Mouse (Mus musculus): ENCODE results near the gene Olfr279.

DNA sequence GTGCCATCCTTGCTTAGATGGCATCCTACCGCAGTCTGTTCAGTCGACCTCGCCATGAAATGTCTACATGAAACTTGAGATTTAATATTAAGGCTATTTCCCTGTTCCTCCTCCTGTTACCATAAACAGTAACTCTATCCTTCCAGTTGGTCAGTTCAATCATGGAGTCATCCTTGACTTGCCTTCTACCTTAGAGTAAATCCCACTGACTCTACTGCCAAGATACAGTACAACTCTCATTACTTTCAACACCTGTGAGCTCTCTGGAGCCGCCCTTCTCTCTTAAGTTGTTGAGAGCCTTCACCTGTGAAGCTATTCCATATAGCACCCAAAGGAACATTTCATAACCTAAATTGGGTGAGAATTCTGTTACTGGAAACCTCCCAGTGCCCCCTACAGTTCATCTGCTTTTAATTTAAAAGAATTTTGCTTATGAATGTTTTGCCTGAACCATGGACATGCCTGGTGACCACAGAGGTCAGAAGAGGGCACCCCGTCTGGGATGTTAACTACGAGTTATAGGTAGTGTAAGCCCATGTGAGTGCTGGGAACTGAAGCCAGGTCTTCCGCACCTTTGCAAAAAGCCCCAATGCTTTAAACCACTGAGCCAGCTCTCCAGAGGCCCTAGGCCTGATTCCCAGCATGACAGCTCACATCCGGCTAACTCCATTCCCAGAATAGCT is 44.8 kb downstream of the Olfr279 start:
- TF ChIP-seq EP300 (IDR thresholded peaks at IDR 0.05) (no peak), CTCF (IDR thresholded peaks at IDR 0.05) (no peak)

Data from lung, postnatal 0 days (tissue).